Mouse (Mus musculus) regulatory T cell (primary cell): ENCODE measurements at regions not wholly inside any gene's neighbourhood (a gene's known extent, or its start where the extent isn't known, plus 50 kb on each side); places are given as distances from the start of the nearest gene placed in this dataset.

ENCODE experiments used
- in situ Hi-C: fragments of 300-600 bp; cut with MboI, MseI; formaldehyde crosslinking; loops from one replicate; pipeline ENCODE4 v1.15.1; 2025; ENCODE audit warnings: high pct_unique_total_duplicates

- in situ Hi-C loops, result no loop called here
Observed at GRCm38 (mm10) chr4:83986951-83987822, 461.8 kb downstream of the Ccdc171 start.

- in situ Hi-C loops, result no loop called here
Observed at GRCm38 (mm10) chr4:83987846-83988245, 462.5 kb downstream of the Ccdc171 start.

GRCm38 (mm10) chr4:83988314-83988713 is 463.0 kb downstream of the Ccdc171 start:
- in situ Hi-C loops, result no loop called here

GRCm38 (mm10) chr4:83990126-83990989 is 465.0 kb downstream of the Ccdc171 start:
- in situ Hi-C loops, result no loop called here

GRCm38 (mm10) chr4:83991195-83991594 is 465.9 kb downstream of the Ccdc171 start:
- in situ Hi-C loops, result no loop called here

- in situ Hi-C loops, result no loop called here
Observed at GRCm38 (mm10) chr4:83997079-83997478, 471.7 kb downstream of the Ccdc171 start.

- in situ Hi-C loops, result no loop called here
Observed at GRCm38 (mm10) chr4:84001645-84002044, 476.3 kb downstream of the Ccdc171 start.

GRCm38 (mm10) chr4:84004055-84004778 is 478.9 kb downstream of the Ccdc171 start:
- in situ Hi-C loops, result no loop called here

- in situ Hi-C loops, result no loop called here
Observed at GRCm38 (mm10) chr4:84004786-84005382, 479.5 kb downstream of the Ccdc171 start.

GRCm38 (mm10) chr4:84011941-84012340 is 486.6 kb downstream of the Ccdc171 start:
- in situ Hi-C loops, result loop anchor here (10.0 kb wide), 1 partner anchor 847 kb away; no protein-coding TSS in a partner anchor

GRCm38 (mm10) chr4:84015139-84015538 is 489.8 kb downstream of the Ccdc171 start:
- in situ Hi-C loops, result loop anchor here (10.0 kb wide), 1 partner anchor 850 kb away; no protein-coding TSS in a partner anchor

- in situ Hi-C loops, result loop anchor here (10.0 kb wide), 1 partner anchor 851 kb away; no protein-coding TSS in a partner anchor
Observed at GRCm38 (mm10) chr4:84015552-84016169, 490.3 kb downstream of the Ccdc171 start.

GRCm38 (mm10) chr4:84018135-84018534 is 492.8 kb downstream of the Ccdc171 start:
- in situ Hi-C loops, result loop anchor here (10.0 kb wide), 1 partner anchor 853 kb away; no protein-coding TSS in a partner anchor

- in situ Hi-C loops, result loop anchor here (10.0 kb wide), 1 partner anchor 854 kb away; no protein-coding TSS in a partner anchor
Observed at GRCm38 (mm10) chr4:84018774-84019173, 493.4 kb downstream of the Ccdc171 start.

GRCm38 (mm10) chr4:84019500-84020255 is 494.3 kb downstream of the Ccdc171 start:
- in situ Hi-C loops, result loop anchor here (10.0 kb wide), 1 partner anchor 855 kb away; no protein-coding TSS in a partner anchor

- in situ Hi-C loops, result no loop called here
Observed at GRCm38 (mm10) chr4:84020692-84021091, 495.3 kb downstream of the Ccdc171 start.

GRCm38 (mm10) chr4:84022323-84022722 is 497.0 kb downstream of the Ccdc171 start:
- in situ Hi-C loops, result no loop called here

- in situ Hi-C loops, result no loop called here
Observed at GRCm38 (mm10) chr4:84026144-84026543, 500.8 kb downstream of the Ccdc171 start.

- in situ Hi-C loops, result no loop called here
Observed at GRCm38 (mm10) chr4:84028120-84028519, 502.8 kb downstream of the Ccdc171 start.

- in situ Hi-C loops, result no loop called here
Observed at GRCm38 (mm10) chr4:84030916-84031315, 505.6 kb downstream of the Ccdc171 start.
